Mouse (Mus musculus): ENCODE measurements around the gene Igsf9b. TPM values are rescaled to one million over a fixed set of nuclear protein-coding genes. Genes with fewer than 3 reads are reported as not detected.

The Igsf9b gene
- 10 to 100 TPM; 38.0 to 41.0 TPM for total RNA-seq (2021)

DNA sequence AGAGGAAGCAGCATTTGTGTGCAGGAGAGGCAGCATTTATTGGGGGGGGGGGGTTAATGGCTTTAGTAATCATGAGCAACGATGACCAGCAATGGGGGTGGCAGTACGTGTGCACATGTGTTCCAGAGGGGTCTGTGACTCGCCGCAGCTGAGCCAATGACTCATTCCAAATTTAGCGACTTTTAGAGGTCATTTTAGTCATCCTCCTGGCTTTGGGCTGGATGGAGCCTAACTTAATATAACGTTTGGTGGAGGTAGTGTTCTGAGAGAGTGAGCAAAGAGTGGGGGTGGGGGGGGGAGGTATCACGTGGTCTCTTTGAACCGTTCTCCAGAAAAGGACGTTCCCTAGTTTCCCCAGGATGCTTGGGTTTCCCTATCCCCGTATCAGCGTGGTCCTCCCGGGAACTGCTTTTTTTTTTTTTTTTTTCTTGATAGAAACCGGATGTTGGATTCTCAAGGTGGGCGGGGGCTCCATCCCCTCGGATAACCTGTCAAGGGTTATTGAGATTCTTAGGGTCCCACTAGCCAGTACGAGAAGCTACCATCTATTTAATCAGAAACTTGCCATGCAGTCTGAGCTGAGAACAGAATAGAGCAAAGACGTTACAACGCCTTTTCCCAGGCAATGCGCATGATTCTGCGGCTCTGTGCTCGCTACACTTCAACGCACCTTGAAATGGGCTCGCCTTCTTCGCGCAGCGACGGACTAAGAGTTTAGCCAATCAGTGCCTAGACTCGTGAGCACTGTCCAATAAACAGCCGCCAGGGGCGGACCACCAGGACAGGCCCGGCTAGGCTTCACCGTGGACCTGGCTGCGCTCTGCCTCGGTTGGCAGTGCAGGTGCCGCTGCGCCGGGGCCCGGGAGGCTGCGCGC, at the start of gene Igsf9b:
Gene Igsf9b (plus strand): TSS at position 794 of the 875 bp plus-strand sequence.
- intact Hi-C loops (cut with DNase I), result no loop called here
- peak; percentile 95 for DNase-seq

DNA sequence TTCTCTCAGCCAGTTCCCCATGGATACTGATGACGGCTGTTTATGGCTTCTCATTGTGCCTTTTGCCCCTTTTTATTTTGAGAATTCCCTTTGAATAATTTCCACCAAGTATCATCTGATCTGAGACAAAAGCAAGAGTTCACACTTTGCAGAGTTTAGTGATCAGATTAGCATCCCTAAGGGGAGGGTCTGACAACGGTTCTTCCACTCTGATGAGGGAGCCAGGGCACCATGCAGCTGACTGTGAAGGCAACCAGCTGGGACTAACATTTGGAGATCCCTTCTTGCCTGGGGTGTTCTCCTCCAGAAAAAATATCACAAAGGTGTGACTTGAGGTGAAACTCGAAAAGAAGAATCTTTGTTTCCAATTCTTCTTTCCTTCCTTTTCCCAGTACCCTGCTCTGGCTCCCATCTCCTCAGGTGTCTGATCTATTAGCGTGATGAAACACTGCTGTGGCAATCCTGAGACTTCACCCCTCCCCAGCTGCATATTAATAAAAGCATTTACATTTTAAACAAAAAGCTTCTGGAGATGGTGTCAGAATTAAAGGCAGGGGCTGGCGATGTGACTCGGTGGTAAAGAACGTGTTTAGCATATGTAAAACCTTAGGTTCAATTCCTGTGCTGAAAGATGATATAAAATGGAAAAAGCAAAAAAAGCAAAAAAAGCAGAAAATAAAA, 46.8 kb upstream of the Igsf9b start:
- no peak for DNase-seq
- intact Hi-C loops (cut with DNase I), result no loop called here

GRCm38 (mm10) chr9:27256454-27256853, 42.5 kb upstream of the Igsf9b start:
- intact Hi-C loops (cut with DNase I), result no loop called here
- peak; percentile 70 for DNase-seq

DNA sequence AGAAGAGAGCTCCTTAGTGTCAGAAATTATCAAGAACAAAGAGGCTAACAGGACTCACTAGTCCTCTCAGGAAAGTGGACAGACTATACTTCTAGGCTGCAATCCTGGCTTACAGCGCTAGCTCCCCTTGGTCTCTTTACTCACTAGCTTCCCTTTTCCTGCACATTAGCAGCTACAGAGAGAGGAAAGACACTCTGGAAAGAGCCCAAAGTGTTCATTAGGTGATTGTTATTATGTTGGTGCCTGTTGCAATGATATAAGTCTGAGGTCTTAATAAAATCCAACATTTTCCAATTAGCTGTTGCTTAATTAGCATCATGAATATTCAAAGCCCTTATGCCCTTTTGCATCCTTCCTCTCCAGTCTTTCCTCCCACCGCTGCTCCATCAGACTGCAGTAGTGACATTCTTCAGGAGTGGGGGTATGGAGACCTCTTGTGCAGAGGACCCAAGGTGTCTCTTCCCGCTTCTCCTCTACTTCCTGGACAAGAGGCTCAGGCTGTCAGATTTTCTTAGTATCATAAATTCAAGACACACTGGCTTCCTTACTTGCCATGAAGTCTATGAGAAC, 38.5 kb upstream of the Igsf9b start:
- DNase-seq, result no peak
- intact Hi-C loops (cut with DNase I), result no loop called here

GRCm38 (mm10) chr9:27261905-27262304, 37.1 kb upstream of the Igsf9b start:
- intact Hi-C loops (cut with DNase I), result no loop called here
- DNase-seq, result peak; percentile 19

DNA sequence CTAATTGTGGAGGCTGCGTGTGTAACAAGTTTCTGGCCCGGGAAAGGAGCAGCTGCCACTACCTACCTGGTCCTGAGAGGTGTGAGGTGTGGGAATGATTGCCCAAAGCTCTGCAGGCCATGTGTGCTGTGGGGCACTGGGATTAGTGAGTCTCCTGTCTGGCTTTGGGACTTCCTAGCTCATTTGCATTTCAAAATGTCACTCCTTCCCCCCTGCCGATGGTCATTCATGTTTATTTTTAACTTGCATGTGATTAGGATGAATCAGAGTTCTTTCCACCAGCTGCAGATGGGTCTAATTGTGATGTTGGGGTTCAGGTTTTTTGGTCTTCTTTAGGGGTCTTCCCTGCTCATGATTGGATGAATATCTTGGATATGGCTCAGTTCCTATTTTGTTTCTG, 34.0 kb upstream of the Igsf9b start:
- no peak for DNase-seq
- intact Hi-C loops (cut with DNase I), result no loop called here

- no peak for DNase-seq
- intact Hi-C loops (cut with DNase I), result no loop called here
Measured at GRCm38 (mm10) chr9:27267878-27268277, 31.1 kb upstream of the Igsf9b start.

DNA sequence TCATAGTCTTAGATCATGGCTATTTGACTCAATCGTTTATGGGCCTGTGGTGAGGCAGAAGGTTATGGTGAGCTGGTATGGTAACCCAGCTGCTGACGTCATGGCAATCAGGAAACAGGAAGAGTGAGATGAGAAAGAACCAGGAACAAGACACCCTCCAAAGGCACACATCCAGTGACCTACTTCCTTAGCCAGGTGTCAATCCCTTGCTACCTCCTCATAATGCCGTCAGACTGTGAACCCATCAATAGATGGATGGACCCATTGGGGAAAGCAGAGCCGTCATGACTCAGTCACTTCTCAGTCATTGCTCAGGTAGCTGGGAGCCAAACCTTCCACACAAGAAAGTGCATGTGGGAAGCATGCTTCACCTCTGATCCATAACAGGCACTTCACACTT, 30.5 kb upstream of the Igsf9b start:
- intact Hi-C loops (cut with DNase I), result no loop called here

DNA sequence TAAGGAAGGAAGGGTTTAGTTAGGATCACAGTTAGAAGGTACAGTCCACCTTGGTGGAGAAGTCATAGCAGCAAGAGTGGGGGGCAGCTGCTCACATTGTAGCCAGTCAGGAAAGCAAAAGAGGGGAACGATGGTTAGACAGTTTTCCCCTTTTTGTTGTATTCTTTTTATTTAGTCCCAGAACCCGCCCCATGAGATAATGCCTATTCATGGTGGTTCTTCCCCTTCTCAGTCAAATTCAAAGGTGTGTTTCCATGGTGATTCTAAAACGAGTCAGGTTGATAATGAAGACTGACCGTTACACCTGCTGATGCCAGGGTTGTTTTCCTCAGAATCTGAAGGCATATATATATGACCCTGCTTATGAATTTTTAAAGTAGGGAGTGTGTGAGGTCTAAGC, 29.7 kb upstream of the Igsf9b start:
- intact Hi-C loops (cut with DNase I), result no loop called here
- no peak for DNase-seq

More for the DNA sequence above, 30.5 kb upstream of the Igsf9b start:
- DNase-seq, result no peak

- no peak for DNase-seq
- intact Hi-C loops (cut with DNase I), result no loop called here
Measured at GRCm38 (mm10) chr9:27269904-27270303, 29.1 kb upstream of the Igsf9b start.

GRCm38 (mm10) chr9:27271899-27272298, 27.1 kb upstream of the Igsf9b start:
- intact Hi-C loops (cut with DNase I), result no loop called here
- DNase-seq, result no peak

- intact Hi-C loops (cut with DNase I), result no loop called here
- DNase-seq, result no peak
Measured at GRCm38 (mm10) chr9:27272858-27273257, 26.1 kb upstream of the Igsf9b start.

- intact Hi-C loops (cut with DNase I), result no loop called here
- no peak for DNase-seq
Measured at GRCm38 (mm10) chr9:27276282-27276839, 22.6 kb upstream of the Igsf9b start.

DNA sequence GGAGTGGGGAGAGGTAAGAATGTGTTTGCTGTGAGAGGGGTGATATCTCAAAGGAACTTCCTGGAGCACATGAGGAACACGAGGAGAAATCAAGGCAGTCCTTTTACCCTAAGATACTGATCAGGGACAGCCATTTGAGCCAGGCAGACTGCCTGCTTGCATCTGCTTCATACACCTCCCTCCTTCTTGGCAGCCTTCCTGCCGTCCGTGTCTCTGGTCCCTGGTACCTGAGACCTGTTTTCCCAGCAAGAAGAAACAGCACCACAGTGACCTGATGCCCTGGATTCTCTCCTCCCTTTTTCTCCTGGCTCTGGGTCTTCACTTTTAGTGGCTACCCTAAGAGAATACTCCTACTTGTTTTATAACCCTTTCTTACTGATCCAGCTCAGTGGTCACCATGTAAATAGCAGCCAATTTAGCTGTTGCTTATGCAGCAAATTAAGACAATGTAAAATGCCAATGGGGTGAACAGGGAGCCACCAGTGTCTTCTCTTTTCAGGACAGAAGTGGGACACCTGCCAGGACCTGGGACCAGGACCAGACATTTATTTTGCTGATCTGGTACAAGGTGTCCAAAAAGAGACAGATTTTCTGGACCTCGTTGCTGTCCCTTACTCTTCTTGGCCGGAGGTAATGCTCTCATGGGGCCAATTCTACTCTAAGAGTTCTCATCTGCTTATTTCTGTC, 21.5 kb upstream of the Igsf9b start:
- DNase-seq, result no peak
- intact Hi-C loops (cut with DNase I), result no loop called here

DNA sequence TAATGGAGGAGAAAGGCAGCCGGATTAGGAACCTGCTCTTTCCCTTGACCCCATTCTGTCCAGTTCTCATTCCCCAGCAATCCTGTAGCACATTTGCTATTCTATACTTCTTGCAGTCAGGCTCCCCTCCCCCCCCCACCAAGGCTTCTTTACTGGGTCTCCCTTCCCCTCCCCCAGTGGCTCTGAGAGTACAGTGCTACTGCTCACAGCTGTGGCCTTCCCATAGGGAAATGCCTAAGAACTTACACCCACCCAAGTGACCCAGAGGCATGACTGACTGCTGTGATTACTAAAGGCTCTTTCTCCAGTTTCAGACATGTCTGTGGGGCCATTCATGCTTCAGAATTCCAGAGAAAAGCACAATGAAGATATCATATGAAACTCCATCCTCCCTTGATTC, 20.0 kb upstream of the Igsf9b start:
- intact Hi-C loops (cut with DNase I), result no loop called here
- no peak for DNase-seq

- no peak for DNase-seq
- intact Hi-C loops (cut with DNase I), result no loop called here
Measured at GRCm38 (mm10) chr9:27280976-27281375, 18.0 kb upstream of the Igsf9b start.

GRCm38 (mm10) chr9:27285719-27286249, 13.2 kb upstream of the Igsf9b start:
- intact Hi-C loops (cut with DNase I), result no loop called here
- DNase-seq, result no peak

DNA sequence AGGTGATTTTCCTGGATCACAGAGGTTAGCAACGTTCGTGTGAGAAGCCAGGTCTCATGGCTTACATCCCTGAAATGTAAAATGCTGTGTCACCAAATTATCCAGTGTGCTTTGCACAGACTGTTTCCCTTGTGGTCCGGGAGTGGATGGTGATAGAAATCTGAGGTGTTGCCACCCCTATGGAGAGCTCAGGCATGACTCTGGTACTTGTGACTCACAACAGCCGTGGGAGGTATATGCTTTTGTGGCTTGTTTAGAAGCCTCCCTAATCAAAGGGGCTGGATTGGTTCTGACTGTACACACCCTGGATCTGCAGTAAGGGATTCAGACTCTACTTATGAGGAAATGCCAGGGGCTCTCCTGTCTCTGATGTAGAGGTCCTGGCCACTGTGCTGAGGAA, 12.7 kb upstream of the Igsf9b start:
- intact Hi-C loops (cut with DNase I), result no loop called here

DNA sequence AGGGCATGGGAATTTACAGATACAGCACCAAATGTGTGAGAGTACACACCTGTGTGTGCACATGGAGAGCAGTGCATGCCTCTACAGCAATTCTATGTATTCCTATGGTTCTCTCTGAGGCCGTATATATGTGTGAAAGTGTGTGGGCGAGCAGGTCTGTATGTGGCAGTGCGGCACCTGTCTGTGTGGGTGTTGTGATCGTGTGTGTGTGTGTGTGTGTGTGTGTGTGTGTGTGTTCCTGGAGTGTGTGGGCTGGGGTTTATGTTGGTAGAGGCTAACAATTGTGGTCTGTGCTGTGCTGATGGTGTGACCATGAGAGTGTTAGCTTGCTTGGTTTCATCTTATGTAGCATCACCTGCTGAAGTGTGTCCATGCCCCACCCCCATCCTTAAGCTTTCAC, 12.1 kb upstream of the Igsf9b start:
- no peak for DNase-seq
- intact Hi-C loops (cut with DNase I), result no loop called here

More for the DNA sequence above, 12.7 kb upstream of the Igsf9b start:
- no peak for DNase-seq

DNA sequence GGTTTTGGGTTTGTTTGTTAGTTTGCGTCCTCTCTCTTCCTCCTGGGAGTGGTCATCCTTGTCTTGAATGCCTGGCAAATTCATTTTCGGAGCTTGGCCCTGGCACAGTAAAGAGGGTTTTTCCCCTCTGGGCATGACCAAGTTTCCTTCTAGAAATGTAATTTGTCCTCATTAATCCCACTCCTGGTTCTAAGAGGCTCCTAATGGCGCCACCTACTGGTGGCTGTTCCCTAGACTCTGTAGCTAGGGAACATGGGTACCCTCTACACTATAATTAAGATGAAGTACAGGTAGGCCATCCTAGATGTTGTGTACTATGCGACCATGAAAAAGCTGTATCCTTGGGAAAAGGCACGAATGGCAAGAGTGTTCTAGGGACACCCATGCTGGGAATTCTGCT, 11.6 kb upstream of the Igsf9b start:
- peak; percentile 76 for DNase-seq
- intact Hi-C loops (cut with DNase I), result no loop called here

GRCm38 (mm10) chr9:27288442-27288841, 10.6 kb upstream of the Igsf9b start:
- intact Hi-C loops (cut with DNase I), result no loop called here
- peak; percentile 74 for DNase-seq

Data from left cerebral cortex, postnatal 4 days (tissue).